Mouse (Mus musculus): ENCODE results near the gene Selenoi.
"Not testable (repeated sequence)": the region's sequence is repeated elsewhere in the genome, so short reads cannot be mapped to it uniquely, and the experiment has no call there.

Gene Selenoi

DNA sequence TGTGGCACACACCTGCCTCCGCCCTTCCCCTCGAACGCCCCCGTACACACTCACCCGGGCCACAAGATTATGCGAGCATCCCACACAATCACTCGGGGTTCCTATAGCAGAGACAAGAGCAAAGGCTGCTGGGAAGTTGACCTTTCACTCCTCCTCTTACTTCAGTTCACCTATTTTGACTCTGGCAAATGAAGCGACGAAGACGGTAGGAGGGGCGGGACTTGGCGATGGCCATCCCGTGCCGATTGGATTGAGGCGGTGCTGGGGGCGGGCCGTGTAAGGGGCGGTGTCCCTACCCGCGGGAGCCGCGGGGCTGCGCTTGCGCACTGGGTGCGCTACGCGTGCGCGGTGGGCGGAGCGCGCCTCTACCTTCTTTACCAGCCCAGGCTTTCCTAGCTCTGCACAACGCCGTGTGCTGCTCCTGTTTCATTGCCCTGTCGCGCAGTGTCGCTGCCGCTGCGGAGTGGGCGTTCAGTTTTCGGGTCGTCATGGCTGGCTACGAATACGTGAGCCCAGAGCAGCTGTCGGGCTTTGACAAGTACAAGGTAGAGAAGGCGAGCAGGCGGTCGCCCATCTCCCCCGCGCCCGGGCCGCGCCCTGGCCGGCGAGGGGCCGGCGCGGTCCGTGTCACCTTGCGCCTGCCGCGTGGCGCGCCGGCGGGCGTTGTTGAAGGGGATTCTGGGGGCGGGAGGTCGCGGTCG, at the start of gene Selenoi:
Gene Selenoi (plus strand): TSS at position 311 of the 701 bp plus-strand sequence.
- peak; percentile 99 for DNase-seq (ENCODE audit: low spot score)

DNA sequence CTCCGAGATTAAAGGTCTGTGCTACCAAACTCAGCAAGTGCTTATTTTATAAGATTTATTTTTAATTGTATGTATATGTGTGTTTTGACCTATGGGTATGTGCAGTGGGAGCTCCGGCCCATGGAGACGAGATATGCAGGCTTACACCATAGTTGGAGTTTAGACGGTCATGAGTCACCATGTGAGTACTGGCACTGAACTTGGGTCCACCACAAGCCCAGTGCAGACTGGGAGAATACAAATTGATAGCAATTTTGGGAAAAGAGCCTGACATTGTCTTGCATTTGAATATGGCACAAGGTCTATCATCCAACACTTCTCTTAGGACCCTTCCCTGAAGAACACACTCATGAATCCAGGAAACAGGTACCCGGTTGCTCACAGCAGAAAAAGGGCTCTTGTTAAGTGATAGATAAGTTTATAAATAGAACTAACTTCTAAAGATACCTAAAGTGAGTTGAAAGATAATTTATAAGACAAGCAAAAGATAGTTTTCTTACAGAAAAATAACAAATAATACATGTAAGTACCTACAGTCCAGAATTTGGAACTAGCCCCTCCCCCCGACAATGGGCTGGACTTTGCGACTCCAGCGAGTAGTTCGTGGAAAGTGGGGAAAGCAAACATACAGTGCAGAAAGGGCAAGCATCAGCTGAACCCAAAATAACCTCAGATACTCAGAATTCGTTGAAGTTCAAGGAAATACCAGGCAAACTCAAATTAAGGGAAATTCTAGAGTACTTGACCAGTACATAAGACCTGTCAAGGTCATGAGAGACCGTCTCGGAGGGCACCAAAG, 44.5 kb upstream of the Selenoi start:
- no peak for DNase-seq (ENCODE audit: low spot score)

DNA sequence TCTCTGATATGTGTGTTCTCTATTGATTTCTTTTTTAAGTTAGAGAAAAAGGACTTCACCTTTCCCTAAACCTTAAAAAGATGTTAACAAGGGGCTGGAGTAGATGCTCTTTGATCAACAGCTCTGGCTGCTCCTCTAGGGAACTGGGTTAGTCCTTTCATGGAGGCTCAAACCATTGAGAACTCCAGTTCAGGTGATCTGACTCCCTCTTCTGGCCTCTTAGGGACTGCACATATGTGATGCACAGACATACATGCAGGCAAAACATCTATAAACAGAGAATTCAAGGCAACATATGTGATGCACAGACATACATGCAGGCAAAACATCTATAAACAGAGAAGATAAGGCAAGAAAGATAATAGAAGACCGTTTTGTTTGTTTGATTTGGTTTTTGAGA, 39.9 kb upstream of the Selenoi start:
- DNase-seq (ENCODE audit: low spot score): no peak

DNA sequence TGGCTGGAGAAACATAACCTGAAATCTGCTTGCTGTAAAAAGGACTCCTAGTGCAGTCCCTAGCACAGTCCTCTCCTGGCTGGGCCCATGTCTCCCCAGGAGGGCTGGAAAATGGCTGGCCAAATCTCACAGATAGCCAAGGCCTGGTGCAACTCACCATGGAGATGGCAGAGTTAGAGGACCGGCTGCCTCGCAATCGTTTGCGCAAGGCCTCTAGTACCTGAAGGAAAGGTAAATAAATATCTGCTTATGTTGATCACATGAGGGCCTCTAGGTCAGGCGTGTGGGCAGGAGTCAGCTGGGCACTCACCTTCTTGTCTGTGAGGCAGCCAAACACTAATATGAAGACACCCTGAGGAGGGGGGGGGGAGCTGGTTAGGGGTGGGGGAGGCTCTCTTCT, 37.0 kb upstream of the Selenoi start:
- DNase-seq (ENCODE audit: low spot score): no peak

DNA sequence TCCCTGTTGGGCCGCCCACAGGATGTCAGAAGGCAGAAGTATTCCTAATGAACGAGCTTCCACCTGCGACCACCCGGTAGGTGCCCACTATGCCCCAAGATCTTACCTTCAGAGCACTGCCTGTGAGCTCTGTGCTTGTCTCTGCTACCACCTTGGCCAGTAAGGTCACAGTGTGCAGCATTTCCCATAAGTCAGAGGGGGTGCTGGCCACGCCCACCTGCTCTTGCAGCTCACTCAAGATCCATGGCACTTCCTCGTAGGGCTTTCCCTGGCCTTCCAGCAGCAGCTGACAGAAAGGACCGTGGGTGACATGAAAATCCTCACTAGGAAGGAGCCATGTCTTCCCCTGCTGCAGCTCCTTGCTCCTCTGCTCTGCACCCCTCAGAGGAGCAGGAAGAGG, 34.1 kb upstream of the Selenoi start:
- no peak for DNase-seq (ENCODE audit: low spot score)

DNA sequence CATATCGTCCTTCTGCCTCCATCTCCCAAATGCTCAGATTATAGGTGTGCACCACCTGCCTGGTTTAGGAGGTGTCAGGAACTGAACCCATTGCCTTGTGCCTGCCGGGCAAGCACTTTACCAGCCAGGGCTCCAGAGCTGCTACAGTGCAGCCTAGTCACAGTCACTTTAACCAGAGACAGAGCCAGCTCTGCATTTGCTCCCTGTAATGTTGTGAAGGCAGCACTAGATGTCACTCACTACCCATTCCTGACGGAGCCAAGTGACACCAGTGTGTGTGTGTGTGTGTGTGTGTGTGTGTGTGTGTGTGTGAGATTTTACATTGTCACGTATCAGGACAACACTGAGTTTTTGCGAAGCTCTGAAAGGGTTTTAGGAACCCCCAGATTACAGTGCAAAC, 30.9 kb upstream of the Selenoi start:
- no peak for DNase-seq (ENCODE audit: low spot score)

DNA sequence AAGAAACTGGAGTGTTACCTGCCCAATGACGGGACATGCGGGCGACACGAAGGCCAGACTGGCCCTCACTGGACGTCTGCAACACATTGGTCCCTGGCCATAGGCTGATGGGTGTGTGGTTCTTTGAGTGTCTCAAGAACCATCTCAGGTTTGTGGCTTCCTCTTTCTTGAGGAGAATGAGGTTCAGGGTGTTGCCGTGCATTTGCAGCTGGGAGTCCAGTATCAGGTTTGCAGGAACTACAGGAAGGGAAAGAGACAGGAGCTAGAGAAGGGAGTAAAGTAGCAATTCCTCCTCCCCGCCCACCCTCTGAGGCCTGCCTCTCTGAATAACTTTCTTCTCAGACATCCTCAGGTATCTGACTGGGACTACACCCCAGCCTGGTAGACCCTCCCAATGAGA, 30.2 kb upstream of the Selenoi start:
- DNase-seq (ENCODE audit: low spot score): no peak

DNA sequence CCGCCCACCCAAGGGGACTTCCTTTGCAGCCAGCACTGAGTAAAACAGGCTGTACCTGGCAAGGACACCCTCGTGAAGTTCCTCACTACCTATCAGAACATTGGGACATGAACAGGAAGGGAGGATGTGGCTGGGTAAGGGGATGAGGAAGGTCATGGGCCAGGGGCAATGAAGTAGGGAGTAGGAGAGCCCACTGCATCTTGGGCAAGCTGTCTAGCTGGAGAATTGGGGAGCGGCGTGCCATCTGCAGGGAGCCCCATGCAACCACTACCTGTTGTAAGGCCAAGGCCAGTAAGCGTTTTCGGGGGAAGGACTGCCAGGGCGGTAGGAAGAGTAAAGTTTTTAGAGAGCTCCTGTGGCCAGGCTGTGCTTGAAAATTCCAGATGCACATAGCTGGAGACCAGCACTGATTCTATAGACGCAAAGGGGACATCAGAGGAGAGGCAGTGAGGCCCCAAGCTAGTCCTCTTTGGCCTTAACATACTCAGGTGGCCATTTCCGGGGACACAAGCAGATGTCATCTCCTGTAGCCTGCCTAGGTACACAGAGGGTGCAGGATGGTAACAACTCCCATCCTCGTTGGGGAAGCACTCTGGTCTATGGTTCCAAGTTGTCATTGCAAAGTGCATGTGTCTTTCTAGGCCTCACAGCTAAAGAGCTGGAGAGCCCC, 29.0 kb upstream of the Selenoi start:
- no peak for DNase-seq (ENCODE audit: low spot score)

DNA sequence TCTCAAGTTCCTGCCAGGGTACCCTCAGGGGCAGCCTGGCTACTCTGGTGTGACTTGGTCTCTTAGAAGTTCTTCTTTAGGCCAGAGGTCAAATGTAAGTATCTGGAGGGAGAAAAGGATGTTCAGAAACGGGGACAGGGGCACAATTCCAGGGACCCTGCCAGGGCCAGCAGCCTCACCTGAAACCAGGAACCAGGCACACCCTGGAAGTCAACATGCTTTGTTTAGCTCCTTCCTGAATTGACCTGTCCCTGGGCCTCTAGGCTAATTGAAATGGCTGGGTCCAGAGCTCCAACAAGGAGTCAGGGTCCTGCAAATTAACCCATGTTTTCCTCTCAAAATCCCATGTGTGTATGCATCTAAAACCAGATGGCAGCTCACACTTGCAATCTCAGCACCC, 27.9 kb upstream of the Selenoi start:
- no peak for DNase-seq (ENCODE audit: low spot score)

DNA sequence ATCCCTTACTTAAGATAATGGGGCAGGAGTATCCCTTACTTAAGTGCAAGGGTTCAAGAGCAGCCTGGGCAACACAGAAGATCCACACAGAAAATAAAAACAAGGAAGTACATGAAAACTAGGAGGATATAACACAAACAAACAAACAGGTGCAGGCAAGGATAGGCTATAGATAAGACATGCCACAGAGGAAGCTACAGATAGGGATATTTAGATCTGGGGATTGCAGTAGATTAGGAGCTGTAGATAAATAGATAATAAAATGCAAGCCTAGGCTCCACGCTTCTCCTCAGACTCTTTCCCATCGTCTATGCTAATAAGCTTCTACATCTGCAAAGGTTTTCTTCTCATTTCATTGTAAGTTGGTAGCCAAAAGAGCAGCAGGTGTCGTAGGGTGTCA, 27.3 kb upstream of the Selenoi start:
- DNase-seq (ENCODE audit: low spot score): no peak

DNA sequence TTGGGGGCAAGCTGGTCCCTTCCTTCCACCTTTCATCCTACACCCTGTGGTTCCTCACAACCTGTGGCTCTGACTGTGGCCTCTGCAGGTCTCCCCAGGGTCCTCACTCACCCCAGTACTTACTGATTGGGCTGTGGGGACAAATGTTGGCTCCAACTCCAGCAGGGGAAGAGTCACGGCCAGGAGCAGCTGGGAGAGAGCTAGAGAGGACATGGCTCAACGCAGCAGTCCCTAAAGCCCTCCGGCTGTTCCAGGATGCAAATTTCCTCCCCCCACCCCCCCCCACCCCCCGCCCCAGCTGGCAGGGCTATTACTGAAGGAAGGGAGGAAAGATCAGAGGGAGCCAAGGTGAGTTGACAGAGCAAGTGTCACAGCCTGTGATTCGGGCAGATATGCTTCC, 26.9 kb upstream of the Selenoi start, which contains the start of gene Adgrf3:
Gene Adgrf3 (minus strand): TSS at position 230 of the 400 bp plus-strand sequence.
- no peak for DNase-seq (ENCODE audit: low spot score)

DNA sequence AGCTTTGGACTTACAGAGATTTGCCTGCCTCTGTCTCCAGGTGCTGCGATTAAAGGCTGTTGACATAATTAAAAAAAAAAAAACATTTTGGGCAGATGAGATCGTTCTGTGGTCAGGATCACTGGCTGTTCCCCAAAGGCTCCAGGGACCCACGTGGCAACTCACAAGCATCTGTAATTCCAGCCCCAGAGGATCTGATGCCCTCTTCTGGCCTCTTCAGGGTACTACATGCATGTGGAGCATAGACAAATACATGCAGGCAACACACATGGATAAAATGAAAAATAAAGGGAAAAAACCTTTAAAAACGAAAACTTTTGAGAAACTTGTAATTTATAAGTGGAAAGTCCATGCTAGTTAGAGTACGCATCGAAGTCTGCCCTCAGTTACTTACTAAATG, 25.1 kb upstream of the Selenoi start:
- DNase-seq (ENCODE audit: low spot score): no peak

DNA sequence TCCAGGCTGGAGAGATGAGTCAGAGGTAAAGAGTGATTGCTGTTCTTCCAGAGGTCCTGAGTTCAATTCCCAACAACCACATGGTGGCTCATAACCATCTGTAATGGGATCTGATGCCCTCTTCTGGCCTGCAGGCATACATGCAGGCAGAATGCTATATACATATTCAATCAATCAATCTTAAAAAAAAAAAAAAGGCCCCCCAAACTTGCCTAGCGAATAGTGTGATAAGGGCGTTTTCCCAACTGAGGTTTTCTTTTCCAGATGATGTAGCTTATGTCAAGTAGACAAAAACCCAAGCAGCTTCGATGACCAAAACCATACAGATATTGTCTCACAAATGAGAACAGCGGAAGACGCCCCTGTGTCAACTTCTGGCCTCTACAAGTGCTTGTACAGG, 21.6 kb upstream of the Selenoi start:
- DNase-seq (ENCODE audit: low spot score): not testable (repeated sequence)

DNA sequence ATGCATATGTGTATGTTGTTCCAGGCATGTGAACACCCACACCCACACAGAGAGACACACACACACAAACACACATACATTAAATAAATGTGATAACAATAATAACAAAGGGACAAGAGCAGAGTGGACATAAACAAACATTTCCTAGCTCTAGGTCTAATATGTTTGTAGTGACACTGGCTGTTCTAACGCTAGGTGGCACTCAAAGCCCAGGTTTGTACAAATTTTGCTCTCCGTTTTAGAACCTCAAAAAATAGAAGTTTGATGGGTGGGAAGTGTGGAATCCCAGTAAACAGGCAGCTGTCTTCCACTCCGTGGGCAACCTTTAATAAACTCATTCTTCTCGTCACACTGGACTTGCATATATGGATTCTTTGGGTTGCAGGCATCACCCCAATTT, 17.5 kb upstream of the Selenoi start:
- DNase-seq (ENCODE audit: low spot score): peak; percentile 67

DNA sequence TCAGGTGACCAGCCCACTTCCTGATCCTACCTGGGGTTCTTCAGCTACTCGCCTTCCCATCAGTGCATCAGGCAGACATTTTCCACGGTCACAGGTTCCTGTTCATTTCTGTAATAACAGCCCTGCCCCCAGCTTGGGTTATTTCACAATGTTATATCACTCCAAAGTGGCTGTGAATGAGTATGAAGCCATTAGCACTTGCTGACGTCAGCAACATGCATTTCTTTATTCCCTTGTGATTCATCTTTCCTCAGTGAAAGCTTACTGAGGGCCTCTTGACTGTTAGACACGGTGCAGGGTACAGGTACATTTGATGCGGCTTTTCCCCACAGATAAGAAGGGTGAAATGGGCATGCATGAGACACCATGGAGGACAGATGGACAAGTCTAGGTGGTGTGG, 16.4 kb upstream of the Selenoi start:
- DNase-seq (ENCODE audit: low spot score): no peak

DNA sequence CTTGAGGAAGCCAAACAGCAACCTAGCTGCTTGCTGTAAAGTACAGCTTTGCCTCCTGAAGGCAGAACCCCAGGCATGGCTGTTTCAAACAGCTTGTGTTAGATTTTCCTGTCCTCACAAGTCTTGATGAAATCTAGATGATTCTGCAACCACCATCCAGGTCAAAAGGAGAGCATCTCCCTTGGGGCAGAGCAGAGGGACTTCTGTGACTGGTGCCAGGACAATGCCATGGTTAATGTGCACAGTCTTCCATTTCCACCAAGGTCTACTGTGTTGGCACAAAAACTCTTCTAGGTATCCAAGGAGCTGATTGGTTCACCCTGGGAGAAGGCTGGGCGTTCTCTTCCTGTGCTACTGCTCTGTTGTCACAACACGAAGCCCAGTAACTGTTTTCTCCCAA, 12.7 kb upstream of the Selenoi start:
- DNase-seq (ENCODE audit: low spot score): no peak

DNA sequence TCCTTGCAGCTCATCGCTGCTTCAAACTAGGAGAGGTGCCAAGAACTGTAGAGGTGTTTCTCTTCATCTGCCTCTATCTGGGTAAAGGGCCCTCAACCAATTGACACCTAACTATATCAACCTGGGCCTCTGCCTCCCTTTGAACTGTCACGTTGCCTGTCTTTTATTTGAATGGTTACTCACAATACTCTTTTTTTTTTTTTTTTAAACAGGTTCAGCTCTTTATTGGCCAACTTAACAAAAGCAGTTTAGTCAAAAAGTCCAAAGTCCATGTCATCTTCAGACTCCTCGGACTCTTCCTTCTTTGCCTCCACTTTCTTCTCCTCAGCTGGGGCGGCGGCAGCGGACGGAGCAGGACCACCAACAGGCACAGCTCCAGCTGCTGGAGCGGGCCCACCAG, 11.7 kb upstream of the Selenoi start:
- no peak for DNase-seq (ENCODE audit: low spot score)

DNA sequence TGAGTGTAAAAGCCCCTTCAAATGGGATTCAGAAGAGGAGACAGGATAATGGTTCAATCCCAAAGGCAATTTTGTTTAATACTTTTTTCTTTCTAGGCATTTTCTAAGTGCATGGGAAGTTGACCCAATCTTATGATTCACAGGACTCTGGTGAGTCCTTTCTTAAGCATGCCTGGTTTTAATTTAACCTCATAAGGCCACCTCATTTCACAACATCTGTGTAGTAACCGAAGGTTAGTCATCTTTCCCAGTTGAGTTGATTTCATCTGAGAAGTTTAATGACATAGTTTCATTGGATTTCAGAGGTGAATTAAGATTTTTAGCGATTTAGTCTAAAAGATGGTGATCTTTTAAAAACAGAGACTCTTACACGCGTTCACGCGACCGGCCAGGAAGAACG, 9.7 kb upstream of the Selenoi start:
- DNase-seq (ENCODE audit: low spot score): no peak

DNA sequence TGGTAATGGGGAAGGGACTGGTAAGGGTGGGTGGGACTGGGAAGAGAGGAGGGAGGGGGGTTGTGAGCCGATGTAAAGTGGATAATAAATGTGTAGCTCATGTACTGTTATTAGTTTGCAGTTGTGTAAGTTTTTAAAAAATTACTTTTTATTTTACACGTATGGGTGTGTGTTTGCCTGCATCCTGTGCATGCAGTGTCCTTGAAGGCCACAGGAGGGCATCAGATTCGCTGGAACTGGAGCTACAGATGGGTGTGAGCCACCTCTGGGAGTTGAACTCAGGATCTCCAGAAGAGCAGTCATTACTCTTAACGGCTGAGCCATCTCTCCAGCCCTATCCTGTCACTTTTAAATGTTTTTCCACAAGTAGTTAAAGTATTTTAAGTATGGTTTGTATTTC, 1.5 kb upstream of the Selenoi start:
- peak; percentile 20 for DNase-seq (ENCODE audit: low spot score)

DNA sequence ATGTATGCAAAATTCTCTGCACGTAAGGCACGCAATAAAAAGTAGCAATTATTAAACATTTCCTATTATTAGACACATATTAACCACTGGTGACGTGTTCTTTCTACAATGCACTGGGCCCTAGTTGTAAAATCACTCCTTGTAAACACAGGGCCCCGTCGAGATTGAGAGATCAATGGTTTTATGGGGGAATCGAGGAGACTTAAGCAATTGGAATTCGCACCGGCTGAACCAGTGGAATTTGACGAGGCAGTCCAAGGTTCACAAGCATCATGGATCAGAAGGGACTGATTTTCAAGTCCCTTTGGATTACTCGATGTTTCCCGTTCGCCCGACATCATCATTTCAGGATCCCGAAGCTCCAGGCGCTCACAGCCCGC, 500 bp upstream of the Selenoi start:
- no peak for DNase-seq (ENCODE audit: low spot score)

DNA sequence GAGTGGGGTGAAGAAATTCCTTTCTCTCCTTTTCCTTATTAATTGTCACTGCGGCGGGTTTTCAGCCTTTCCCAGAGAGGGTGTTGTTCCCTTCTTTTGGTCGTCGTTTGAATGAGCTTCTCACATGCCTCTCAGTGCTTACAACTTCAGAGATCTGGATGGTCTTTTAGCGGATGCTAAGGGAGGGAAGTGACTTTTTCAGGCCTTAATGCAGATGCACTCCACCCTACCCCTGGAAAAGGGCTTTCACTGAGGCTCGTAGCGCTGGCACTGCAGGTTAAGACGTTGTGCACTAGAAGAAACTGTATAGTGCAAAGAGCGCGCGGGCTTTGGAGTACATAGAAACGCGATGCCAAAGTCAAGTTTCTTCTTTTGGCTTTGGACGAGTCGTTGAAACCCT, 661 bp downstream of the Selenoi start:
- DNase-seq (ENCODE audit: low spot score): no peak

DNA sequence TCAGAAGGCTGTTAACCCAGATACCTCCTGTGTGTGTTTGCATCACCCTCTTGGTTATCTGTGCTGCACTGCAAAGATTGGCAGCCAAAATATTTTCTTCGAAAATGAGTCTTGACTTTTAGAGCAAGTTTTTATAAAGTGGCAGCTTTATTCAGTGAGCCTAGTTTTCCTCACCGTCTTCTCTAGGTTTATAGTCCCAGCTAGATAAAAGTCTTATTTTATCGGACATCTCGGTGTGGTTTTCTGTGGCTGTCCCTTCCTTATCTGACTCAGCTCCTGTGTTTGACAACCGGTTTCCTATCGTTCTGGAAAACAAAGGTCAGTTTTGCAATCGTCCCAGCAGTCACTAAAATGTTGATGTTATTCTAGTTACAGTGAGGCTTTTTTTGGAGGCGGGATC, 1.6 kb downstream of the Selenoi start:
- no peak for DNase-seq (ENCODE audit: low spot score)

DNA sequence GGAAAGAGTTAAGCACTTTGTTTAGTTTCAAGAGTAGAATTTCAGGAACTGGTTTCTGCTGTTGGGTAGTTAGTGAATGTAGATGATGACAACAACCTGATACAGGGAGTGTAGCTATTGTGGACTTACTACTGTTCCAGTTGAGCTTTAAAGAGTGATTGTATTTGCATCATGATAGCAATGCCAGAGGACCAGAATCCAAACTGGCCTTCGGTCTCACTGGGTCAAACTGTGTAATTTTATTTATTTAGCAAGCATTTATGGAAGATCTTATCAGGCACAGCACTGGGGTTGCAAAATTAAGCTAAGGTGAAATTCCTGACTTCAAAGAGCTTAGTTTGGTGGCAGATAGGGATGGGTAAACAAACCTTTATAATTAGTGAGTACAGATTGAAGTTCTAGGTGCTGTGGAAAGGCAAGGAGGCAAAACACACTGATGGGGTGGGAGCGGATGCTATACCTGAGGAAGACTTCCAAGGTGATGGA, 3.3 kb downstream of the Selenoi start:
- no peak for DNase-seq (ENCODE audit: low spot score)

Measured in urinary bladder, postnatal 14 days (tissue).